Mouse (Mus musculus): Measurements from ENCODE around the gene Mvk.

GRCm38 (mm10) chr5:114410429-114410828 is 33.6 kb upstream of the Mvk start:
- TF ChIP-seq CTCF (IDR thresholded peaks at IDR 0.05; ENCODE audit: insufficient read depth, low read depth, low read length) (no peak), POLR2A (IDR thresholded peaks at IDR 0.05; ENCODE audit: insufficient read depth, low read depth, low read length) (no peak)

Data from olfactory bulb, adult 2 months (tissue).